Mouse (Mus musculus): ENCODE measurements around the gene Rbfox1. TPM values are rescaled to one million over a fixed set of nuclear protein-coding genes. Genes with fewer than 3 reads are reported as not detected.

Gene Rbfox1
- polyA plus RNA-seq, 1 experiment from 2014 or later, result 14.6 TPM

- no peaks in the 10 kb centered on the region for H3K9me3 ChIP-seq
- H3K4me1 ChIP-seq (replicated peaks), result peaks cover 5% of the 10 kb centered on the region; the same call in 1 of the 2 replicates
- no peak overlapping the region for H3K27ac ChIP-seq
- no peak for DNase-seq (ENCODE audit: low spot score)
- no peak overlapping the region for H3K4me3 ChIP-seq
- no peaks in the 10 kb centered on the region for H3K36me3 ChIP-seq
- WGBS, result 80% methylated on average over 5 of the region's 5 CpGs
- no peaks in the 10 kb centered on the region for H3K27me3 ChIP-seq (ENCODE audit: insufficient read depth, poor library complexity, severe bottlenecking)
Observed at GRCm38 (mm10) chr16:7193535-7193934, 1308.4 kb downstream of the Rbfox1 start.

GRCm38 (mm10) chr16:7197953-7198352 is 1312.8 kb downstream of the Rbfox1 start:
- H3K9me3 ChIP-seq, result no peaks in the 10 kb centered on the region
- H3K36me3 ChIP-seq, result no peaks in the 10 kb centered on the region
- H3K27ac ChIP-seq, result no peak overlapping the region
- H3K4me1 ChIP-seq (replicated peaks), result peaks cover 5% of the 10 kb centered on the region; the same call in 1 of the 2 replicates
- no peaks in the 10 kb centered on the region for H3K27me3 ChIP-seq (ENCODE audit: insufficient read depth, poor library complexity, severe bottlenecking)
- 81% methylated on average over 5 of the region's 5 CpGs for WGBS
- DNase-seq (ENCODE audit: low spot score), result no peak
- no peak overlapping the region for H3K4me3 ChIP-seq

GRCm38 (mm10) chr16:7200239-7200638 is 1315.1 kb downstream of the Rbfox1 start:
- DNase-seq (ENCODE audit: low spot score), result no peak
- Histone ChIP-seq H3K4me3 (no peak overlapping the region), H3K36me3 (no peaks in the 10 kb centered on the region), H3K9me3 (no peaks in the 10 kb centered on the region), H3K27ac (no peak overlapping the region), H3K27me3 (ENCODE audit: insufficient read depth, poor library complexity, severe bottlenecking) (no peaks in the 10 kb centered on the region), H3K4me1 (replicated peaks) (peaks cover 5% of the 10 kb centered on the region; the same call in 1 of the 2 replicates)
- 94% methylated on average over 3 of the region's 3 CpGs for WGBS

GRCm38 (mm10) chr16:7201816-7202215 is 1316.7 kb downstream of the Rbfox1 start:
- Histone ChIP-seq H3K4me1 (replicated peaks) (peaks cover 5% of the 10 kb centered on the region; the same call in 1 of the 2 replicates), H3K9me3 (no peaks in the 10 kb centered on the region), H3K27ac (no peak overlapping the region), H3K27me3 (ENCODE audit: insufficient read depth, poor library complexity, severe bottlenecking) (no peaks in the 10 kb centered on the region), H3K4me3 (no peak overlapping the region), H3K36me3 (no peaks in the 10 kb centered on the region)
- no peak for DNase-seq (ENCODE audit: low spot score)
- whole genome bisulfite sequencing, result 66% methylated on average over 4 of the region's 4 CpGs

GRCm38 (mm10) chr16:7206116-7206900 is 1321.2 kb downstream of the Rbfox1 start:
- H3K27me3 ChIP-seq (ENCODE audit: insufficient read depth, poor library complexity, severe bottlenecking), result no peaks in the 10 kb centered on the region
- DNase-seq (ENCODE audit: low spot score), result no peak
- no peak overlapping the region for H3K27ac ChIP-seq
- H3K36me3 ChIP-seq, result no peaks in the 10 kb centered on the region
- H3K4me3 ChIP-seq, result no peak overlapping the region
- no peaks in the 10 kb centered on the region for H3K4me1 ChIP-seq (replicated peaks)
- whole genome bisulfite sequencing, result 70% methylated on average over 2 of the region's 2 CpGs
- H3K9me3 ChIP-seq, result no peaks in the 10 kb centered on the region

GRCm38 (mm10) chr16:7207599-7207998 is 1322.4 kb downstream of the Rbfox1 start:
- Histone ChIP-seq H3K9me3 (no peaks in the 10 kb centered on the region), H3K36me3 (no peaks in the 10 kb centered on the region), H3K4me3 (no peak overlapping the region), H3K4me1 (replicated peaks) (no peaks in the 10 kb centered on the region), H3K27ac (no peak overlapping the region), H3K27me3 (ENCODE audit: insufficient read depth, poor library complexity, severe bottlenecking) (no peaks in the 10 kb centered on the region)
- WGBS, result 71% methylated on average over 2 of the region's 2 CpGs
- no peak for DNase-seq (ENCODE audit: low spot score)

- no peaks in the 10 kb centered on the region for H3K27me3 ChIP-seq (ENCODE audit: insufficient read depth, poor library complexity, severe bottlenecking)
- H3K4me3 ChIP-seq, result no peak overlapping the region
- no peak for DNase-seq (ENCODE audit: low spot score)
- no peak overlapping the region for H3K27ac ChIP-seq
- 79% methylated on average over 4 of the region's 4 CpGs for WGBS
- no peaks in the 10 kb centered on the region for H3K9me3 ChIP-seq
- no peaks in the 10 kb centered on the region for H3K36me3 ChIP-seq
- peaks cover 2% of the 10 kb centered on the region; the same call in 1 of the 2 replicates for H3K4me1 ChIP-seq (replicated peaks)
Observed at GRCm38 (mm10) chr16:7212756-7213155, 1327.6 kb downstream of the Rbfox1 start.

GRCm38 (mm10) chr16:7223265-7223664 is 1338.1 kb downstream of the Rbfox1 start:
- no peak overlapping the region for H3K4me3 ChIP-seq
- H3K4me1 ChIP-seq (replicated peaks), result peaks cover 5% of the 10 kb centered on the region
- H3K36me3 ChIP-seq, result no peaks in the 10 kb centered on the region
- WGBS, result 80% methylated on average over 2 of the region's 2 CpGs
- no peak overlapping the region for H3K27ac ChIP-seq
- DNase-seq (ENCODE audit: low spot score), result no peak
- H3K27me3 ChIP-seq (ENCODE audit: insufficient read depth, poor library complexity, severe bottlenecking), result no peaks in the 10 kb centered on the region
- H3K9me3 ChIP-seq, result no peaks in the 10 kb centered on the region

GRCm38 (mm10) chr16:7226000-7226399 is 1340.8 kb downstream of the Rbfox1 start:
- 87% methylated on average over 3 of the region's 3 CpGs for WGBS

GRCm38 (mm10) chr16:7228246-7228645 is 1343.1 kb downstream of the Rbfox1 start:
- no peak overlapping the region for H3K4me3 ChIP-seq
- 90% methylated on average over 5 of the region's 5 CpGs for WGBS

More at GRCm38 (mm10) chr16:7226000-7226399, 1340.8 kb downstream of the Rbfox1 start:
- no peaks in the 10 kb centered on the region for H3K4me1 ChIP-seq (replicated peaks)
- H3K27ac ChIP-seq, result no peak overlapping the region
- H3K27me3 ChIP-seq (ENCODE audit: insufficient read depth, poor library complexity, severe bottlenecking), result no peaks in the 10 kb centered on the region
- DNase-seq (ENCODE audit: low spot score), result no peak
- H3K4me3 ChIP-seq, result no peak overlapping the region
- no peaks in the 10 kb centered on the region for H3K9me3 ChIP-seq
- no peaks in the 10 kb centered on the region for H3K36me3 ChIP-seq

GRCm38 (mm10) chr16:7229232-7229631 is 1344.1 kb downstream of the Rbfox1 start:
- 77% methylated on average over 4 of the region's 4 CpGs for WGBS
- Histone ChIP-seq H3K4me1 (replicated peaks) (no peaks in the 10 kb centered on the region), H3K4me3 (no peak overlapping the region), H3K36me3 (no peaks in the 10 kb centered on the region), H3K27me3 (ENCODE audit: insufficient read depth, poor library complexity, severe bottlenecking) (no peaks in the 10 kb centered on the region), H3K27ac (no peak overlapping the region), H3K9me3 (no peaks in the 10 kb centered on the region)
- DNase-seq (ENCODE audit: low spot score), result no peak

More at GRCm38 (mm10) chr16:7228246-7228645, 1343.1 kb downstream of the Rbfox1 start:
- Histone ChIP-seq H3K36me3 (no peaks in the 10 kb centered on the region), H3K9me3 (no peaks in the 10 kb centered on the region), H3K4me1 (replicated peaks) (no peaks in the 10 kb centered on the region), H3K27ac (no peak overlapping the region), H3K27me3 (ENCODE audit: insufficient read depth, poor library complexity, severe bottlenecking) (no peaks in the 10 kb centered on the region)
- DNase-seq (ENCODE audit: low spot score), result no peak

- no peak for DNase-seq (ENCODE audit: low spot score)
- no peaks in the 10 kb centered on the region for H3K9me3 ChIP-seq
- H3K4me3 ChIP-seq, result no peak overlapping the region
- no peaks in the 10 kb centered on the region for H3K36me3 ChIP-seq
- 85% methylated on average over 3 of the region's 3 CpGs for WGBS
- H3K4me1 ChIP-seq (replicated peaks), result no peaks in the 10 kb centered on the region
- H3K27ac ChIP-seq, result no peak overlapping the region
- no peaks in the 10 kb centered on the region for H3K27me3 ChIP-seq (ENCODE audit: insufficient read depth, poor library complexity, severe bottlenecking)
Observed at GRCm38 (mm10) chr16:7241627-7242026, 1356.5 kb downstream of the Rbfox1 start.

GRCm38 (mm10) chr16:7242501-7242900 is 1357.3 kb downstream of the Rbfox1 start:
- no peak for DNase-seq (ENCODE audit: low spot score)
- Histone ChIP-seq H3K9me3 (no peaks in the 10 kb centered on the region), H3K36me3 (no peaks in the 10 kb centered on the region), H3K4me3 (no peak overlapping the region), H3K27me3 (ENCODE audit: insufficient read depth, poor library complexity, severe bottlenecking) (no peaks in the 10 kb centered on the region), H3K27ac (no peak overlapping the region), H3K4me1 (replicated peaks) (no peaks in the 10 kb centered on the region)
- WGBS, result 84% methylated on average over 3 of the region's 3 CpGs

Data from hindbrain, embryonic 10.5 days (tissue).